Mouse (Mus musculus) lung, adult 2 months (tissue): Measurements from ENCODE around the gene B4galt2.

Source experiments
- CTCF ChIP-seq: fragments of 200-500 bp; IDR thresholded peaks from 2 replicates; pipeline ENCODE4 v1.5.1; 2011; ENCODE audit warnings: mild to moderate bottlenecking, low read length, control low read depth; ENCODE audit not compliant: insufficient read depth
- POLR2A ChIP-seq: fragments of 200-500 bp; IDR thresholded peaks from 2 replicates; pipeline ENCODE4 v1.6.1; 2011; ENCODE audit warnings: low read depth, mild to moderate bottlenecking, control low read depth, low read length, borderline replicate concordance; ENCODE audit errors: extremely low read depth

DNA sequence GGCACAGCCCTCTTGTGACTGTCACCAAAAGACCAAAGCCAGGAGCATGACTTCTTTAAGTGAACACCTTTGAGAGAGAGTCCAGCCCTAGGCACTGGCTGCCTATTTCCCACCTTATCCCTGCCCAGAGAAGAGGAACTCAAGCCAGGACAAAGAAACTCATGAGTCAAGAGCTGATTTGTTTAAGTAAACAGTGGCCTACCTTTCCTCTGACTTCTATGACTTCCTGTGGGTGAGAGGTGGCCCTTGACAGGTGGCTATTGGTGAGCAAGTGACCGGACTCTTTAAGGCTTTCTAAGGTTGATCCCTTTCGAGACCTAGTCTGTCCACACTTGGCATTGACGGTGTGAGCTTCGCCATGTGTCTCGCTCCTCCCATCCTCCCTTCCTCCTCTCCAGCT, 42.5 kb downstream of the B4galt2 start:
- TF ChIP-seq CTCF (no peak), POLR2A (no peak)
